Mouse (Mus musculus): ENCODE measurements around the gene Larp1.

Larp1 gene

DNA sequence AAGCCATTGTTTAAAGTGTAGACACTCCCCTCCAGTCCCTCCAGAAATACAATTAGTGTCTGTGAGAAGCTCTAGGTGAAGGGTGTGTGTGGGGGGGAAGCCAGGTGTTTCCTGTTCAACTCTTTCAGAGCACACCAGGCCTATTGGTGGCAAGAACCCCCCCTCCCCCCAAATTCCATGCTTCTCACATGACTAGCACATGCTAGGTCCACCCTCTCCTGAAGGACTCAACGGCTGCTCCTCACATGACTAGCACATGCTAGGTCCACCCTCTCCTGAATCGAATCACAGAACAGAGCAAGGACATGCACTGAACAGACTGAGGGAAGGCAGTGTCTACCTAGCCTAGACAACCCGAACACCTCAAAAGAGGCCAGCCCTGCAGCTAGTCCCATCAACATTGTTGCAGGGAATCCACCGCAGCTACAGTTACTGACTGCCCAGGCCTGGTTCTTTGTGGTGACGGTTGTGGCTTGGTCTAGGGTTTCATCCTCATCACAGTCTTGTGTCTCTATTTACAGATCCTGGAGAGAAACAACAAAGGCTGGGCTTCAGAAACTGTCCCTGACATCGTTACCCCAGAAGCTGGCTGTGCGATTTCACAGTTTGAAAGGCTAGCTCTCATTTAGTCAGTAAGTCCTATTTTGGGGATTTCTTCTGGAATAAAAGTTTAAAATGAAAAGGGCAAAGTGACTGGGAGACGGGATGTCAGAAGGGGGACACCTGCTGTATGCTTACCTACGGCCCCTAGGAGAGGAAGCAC lies 93.9 kb downstream of the Larp1 start:
- no peak for DNase-seq

DNA sequence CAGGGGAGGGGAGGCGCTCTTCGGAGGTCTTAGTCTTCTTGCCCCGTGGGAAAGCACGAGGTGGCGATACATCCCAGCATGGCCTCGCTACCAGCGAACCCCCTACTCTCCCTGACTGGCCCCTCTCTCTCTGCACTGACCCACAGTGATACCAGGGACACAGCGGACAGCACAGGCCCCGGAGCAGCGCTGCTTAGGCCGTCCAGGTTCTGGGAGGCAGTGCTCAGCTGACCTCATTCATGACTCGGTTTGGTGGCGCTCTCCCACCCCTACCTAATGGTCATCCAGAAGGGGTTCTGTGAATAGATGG lies 94.4 kb downstream of the Larp1 start:
- DNase-seq, result no peak

DNA sequence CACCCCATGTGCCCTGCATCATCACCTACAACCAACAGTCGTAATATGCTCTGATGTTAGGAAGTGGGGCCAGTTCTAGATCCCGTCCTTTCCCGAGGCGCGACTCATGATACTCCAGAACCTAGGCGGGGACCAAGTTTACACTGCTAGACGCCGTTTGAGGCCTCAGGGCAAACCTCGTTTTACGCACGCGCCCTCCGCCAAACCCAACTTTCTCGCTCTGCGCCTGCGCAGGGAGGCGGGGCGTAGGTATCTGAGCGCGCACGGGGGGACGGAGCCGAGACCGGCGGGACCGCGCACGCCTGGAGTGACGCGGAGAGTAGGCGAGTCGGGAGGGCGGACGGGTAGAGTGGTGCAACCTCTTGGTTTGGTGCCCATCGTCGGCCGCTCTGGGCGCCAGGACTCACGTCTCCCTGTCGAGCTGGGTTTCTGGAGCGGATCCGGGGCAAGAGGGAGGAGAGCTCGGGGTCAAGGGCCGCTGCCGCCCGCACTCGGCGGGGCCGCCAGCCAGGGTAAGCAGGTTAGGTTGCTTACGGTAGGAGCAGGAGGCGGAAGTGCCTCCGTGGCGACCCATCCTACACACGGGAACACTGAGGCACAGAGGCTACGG lies 94.9 kb downstream of the Larp1 start, which contains the start of gene Cnot8:
Cnot8 (plus strand) TSS at position 457 of the 610 bp plus-strand sequence.
- peak; percentile 99 for DNase-seq

DNA sequence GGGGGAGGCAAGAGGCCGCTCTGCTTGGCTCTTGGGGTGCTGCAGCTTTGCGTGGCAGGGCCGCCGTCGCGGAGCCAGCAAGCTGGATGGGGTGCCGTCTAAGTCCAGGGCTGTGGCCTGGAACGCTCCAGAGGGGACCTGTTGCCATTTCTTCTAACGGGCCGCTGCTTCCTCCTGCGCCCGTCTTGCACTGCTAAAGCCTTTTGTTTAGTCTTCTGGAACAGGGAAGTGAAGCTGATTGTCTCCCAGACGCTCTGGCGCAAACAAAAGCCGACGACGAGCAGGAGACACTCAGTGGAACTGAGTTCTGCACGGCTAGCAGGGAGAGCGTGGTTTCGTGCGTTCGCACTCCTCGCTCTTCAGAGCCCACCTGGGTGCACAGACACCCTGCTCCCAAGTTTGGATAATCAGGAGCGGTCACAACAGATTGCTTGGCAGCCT lies 95.5 kb downstream of the Larp1 start:
- DNase-seq, result peak; percentile 62

DNA sequence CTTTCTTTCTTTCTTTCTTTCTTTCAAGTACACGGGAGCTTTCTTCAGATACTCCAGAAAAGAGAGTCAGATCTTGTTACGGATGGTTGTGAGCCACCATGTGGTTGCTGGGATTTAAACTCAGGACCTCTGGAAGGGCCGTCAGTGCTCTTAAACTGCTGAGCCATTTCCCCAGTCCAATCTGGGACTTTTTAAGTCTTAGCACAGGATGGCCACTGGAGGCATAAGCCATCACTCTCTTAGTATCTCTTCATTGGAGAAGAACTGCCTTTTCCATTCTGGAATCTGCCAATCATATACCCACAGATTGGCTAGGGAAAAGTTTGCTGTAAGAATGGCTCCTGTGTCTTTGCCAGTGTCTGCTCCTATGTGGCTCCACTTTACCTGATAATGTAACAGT lies 98.1 kb downstream of the Larp1 start:
- no peak for DNase-seq

DNA sequence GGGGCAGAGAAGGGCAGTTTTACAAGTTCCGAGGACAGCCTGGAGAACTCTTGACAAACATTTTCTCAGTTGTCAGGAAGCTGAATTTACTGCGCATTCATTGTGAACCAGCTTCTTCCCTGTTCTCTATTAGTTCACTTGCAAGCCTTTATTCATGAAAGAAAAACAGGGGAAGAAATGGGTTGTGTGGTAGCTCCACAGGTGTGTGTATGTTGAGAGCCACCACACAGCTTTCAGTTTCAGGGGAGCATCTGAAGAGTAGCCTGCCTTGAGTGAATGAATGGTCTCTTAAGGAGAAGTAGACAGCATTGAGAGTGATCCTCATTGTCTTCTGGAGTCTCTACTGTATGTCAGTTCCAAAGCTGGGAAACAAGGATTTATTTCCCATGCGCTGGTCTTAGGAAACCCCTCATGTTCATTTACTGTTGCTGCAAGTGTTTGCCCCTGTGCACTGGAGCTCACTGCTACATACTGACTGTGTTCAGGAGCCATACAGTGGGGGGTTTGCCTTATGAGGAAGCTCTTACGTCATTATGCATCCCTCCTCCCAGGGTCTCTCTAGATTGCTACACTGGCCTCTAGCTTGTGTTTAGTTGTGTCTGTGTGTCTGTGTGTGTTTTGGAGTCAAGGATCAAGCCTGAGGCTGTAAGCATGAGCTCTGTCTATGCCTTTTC lies 98.9 kb downstream of the Larp1 start:
- DNase-seq, result no peak
